Mouse (Mus musculus) CH12.LX (cell line): Measurements from ENCODE around the gene Sae1. TPM values are rescaled to one million over a fixed set of nuclear protein-coding genes. Genes with fewer than 3 reads are reported as not detected.

Experiments
- DNase-seq: peaks from one replicate; pipeline ENCODE4 v3.0.0-alpha.2; 2013; ENCODE audit errors: extremely low read depth
- H3K27ac ChIP-seq: 2 replicates; pipeline ENCODE4 v1.5.1; 2012; ENCODE audit warnings: low read depth, mild to moderate bottlenecking, control low read depth, moderate library complexity; ENCODE audit not compliant: insufficient read depth
- H3K27me3 ChIP-seq: replicated peaks from 2 replicates; pipeline ENCODE3; 2012; ENCODE audit warnings: inconsistent platforms
- H3K36me3 ChIP-seq, 2 experiments: replicated peaks in 1 of 2; 2 replicates each; pipeline versions ENCODE3 to v1.6.1; 2012; ENCODE audit warnings: inconsistent platforms in 1 of 2, low read length in 1 of 2, mild to moderate bottlenecking in 1 of 2, mixed read lengths in 1 of 2, moderate library complexity in 1 of 2; ENCODE audit not compliant: control insufficient read depth in 1 of 2, insufficient read depth in 1 of 2
- H3K4me1 ChIP-seq, 2 experiments: 2 replicates each; pipeline ENCODE4 v1.6.1; 2012; ENCODE audit warnings: inconsistent platforms in 1 of 2, moderate library complexity in 1 of 2; ENCODE audit not compliant: insufficient read depth in 2 of 2, control insufficient read depth in 1 of 2
- H3K4me2 ChIP-seq: 2 replicates; pipeline ENCODE4 v1.6.1; 2012; ENCODE audit warnings: low read depth, mild to moderate bottlenecking, control low read depth; ENCODE audit not compliant: poor library complexity, insufficient read depth, severe bottlenecking
- H3K4me3 ChIP-seq, 3 experiments: fragments of 150-350 bp in 1 of 3; sonication (generic) in 1 of 3; replicated peaks in 1 of 3; 2 replicates each; pipeline versions ENCODE3 to v1.5.1; 2011 to 2012; ENCODE audit warnings: low read depth in 2 of 3, low read length in 2 of 3, mild to moderate bottlenecking in 2 of 3, moderate library complexity in 2 of 3, control low read depth in 1 of 3, improper control_type of control experiment in 1 of 3, inconsistent platforms in 1 of 3, mixed read lengths in 1 of 3; ENCODE audit not compliant: poor library complexity in 1 of 3
- H3K79me2 ChIP-seq: replicated peaks from 2 replicates; pipeline ENCODE4 v1.6.1; 2012; ENCODE audit warnings: mild to moderate bottlenecking, moderate library complexity; ENCODE audit not compliant: control insufficient read depth, poor library complexity, insufficient read depth, severe bottlenecking; ENCODE audit errors: extremely low read depth
- H3K9ac ChIP-seq: 2 replicates; pipeline ENCODE4 v1.6.1; 2012; ENCODE audit warnings: low read depth, mild to moderate bottlenecking, control low read depth, moderate library complexity; ENCODE audit not compliant: insufficient read depth
- H3K9me3 ChIP-seq: replicated peaks from 2 replicates; pipeline ENCODE3; 2012; ENCODE audit warnings: low read length, inconsistent platforms, mixed read lengths
- CTCF ChIP-seq, 2 experiments: IDR thresholded peaks in 1 of 2; conservative IDR thresholded peaks in 1 of 2; 2 replicates each; pipeline ENCODE4 v1.5.1; 2011 to 2012; ENCODE audit warnings: low read depth in 2 of 2, low read length in 2 of 2, improper control_type of control experiment in 1 of 2, inconsistent platforms in 1 of 2, mild to moderate bottlenecking in 1 of 2, moderate library complexity in 1 of 2
- EP300 ChIP-seq: IDR thresholded peaks from 2 replicates; pipeline ENCODE4 v1.6.1; 2011; ENCODE audit warnings: low read length, improper control_type of control experiment
- GABPA ChIP-seq: IDR thresholded peaks from 2 replicates; pipeline ENCODE4 v1.6.1; 2012; ENCODE audit warnings: low read depth, low read length, improper control_type of control experiment, inconsistent platforms; ENCODE audit not compliant: insufficient replicate concordance
- JUN ChIP-seq: IDR thresholded peaks from 2 replicates; pipeline ENCODE4 v1.6.1; 2011; ENCODE audit warnings: low read depth, mild to moderate bottlenecking, low read length, improper control_type of control experiment, moderate library complexity; ENCODE audit not compliant: insufficient read depth
- KAT2A ChIP-seq: IDR thresholded peaks from 2 replicates; pipeline ENCODE4 v1.6.1; 2012; ENCODE audit warnings: low read length, improper control_type of control experiment, inconsistent platforms; ENCODE audit not compliant: insufficient replicate concordance
- MEF2A ChIP-seq: IDR thresholded peaks from 2 replicates; pipeline ENCODE4 v1.6.1; 2014; ENCODE audit warnings: low read depth, mild to moderate bottlenecking, inconsistent platforms, low read length, improper control_type of control experiment, borderline replicate concordance
- RAD21 ChIP-seq: IDR thresholded peaks from 2 replicates; pipeline ENCODE4 v1.6.1; 2011; ENCODE audit warnings: low read depth, mild to moderate bottlenecking, low read length, improper control_type of control experiment, moderate library complexity
- SIN3A ChIP-seq: IDR thresholded peaks from 2 replicates; pipeline ENCODE4 v1.6.1; 2012; ENCODE audit warnings: low read length, improper control_type of control experiment, inconsistent platforms
- SMC3 ChIP-seq: IDR thresholded peaks from 2 replicates; pipeline ENCODE4 v1.6.1; 2011; ENCODE audit warnings: low read depth, low read length, improper control_type of control experiment
- TBP ChIP-seq: conservative IDR thresholded peaks from 2 replicates; pipeline ENCODE4 v1.6.1; 2011; ENCODE audit warnings: low read depth, low read length, improper control_type of control experiment
- UBTF ChIP-seq: IDR thresholded peaks from 2 replicates; pipeline ENCODE4 v1.6.1; 2012; ENCODE audit warnings: low read depth, mild to moderate bottlenecking, inconsistent platforms, low read length, improper control_type of control experiment, moderate library complexity
- dilution Hi-C: fragments of 300-500 bp; cut with MboI; formaldehyde crosslinking; loops from 2 replicates; pipeline ENCODE4 v1.14.3; 2020; ENCODE audit warnings: low sequenced_read_pairs; ENCODE audit not compliant: extremely low pct_unique_long_range_greater_than_20kb, extremely low pct_ligation_motif_present
- in situ Hi-C: fragments of 300-500 bp; cut with MboI; formaldehyde crosslinking; loops from 3 replicates; pipeline ENCODE4 v1.14.3; 2019; ENCODE audit warnings: low sequenced_read_pairs, low pct_ligation_motif_present, low pct_unique_long_range_greater_than_20kb, mixed read lengths
- polyA plus RNA-seq: library from polyadenylated mRNA; unstranded; fragments of >175 nt; gene quantifications from 2 replicates; pipeline ENCODE4 v1.2.1, GENCODE M21; 2012; ENCODE audit warnings: low read depth; ENCODE audit not compliant: insufficient read length
- total RNA-seq, 2 experiments: library from RNA; depleted of rRNA; stranded (reverse); fragments of 300-350 nt in 1 of 2; fragments of >200 nt in 1 of 2; gene quantifications; 2 replicates each; pipeline ENCODE4 v1.2.3; 2012 to 2014

The Sae1 gene
- total and polyA plus RNA-seq, 3 experiments: 146 to 271 (median 160) TPM

GRCm38 (mm10) chr7:16373719-16374118 is 13.9 kb downstream of the Sae1 start:
- in situ Hi-C loops (no loop called here), dilution Hi-C loops (no loop called here)
- no peaks in the 10 kb centered on the region for H3K27me3 ChIP-seq
- H3K9me3 ChIP-seq: no peaks in the 10 kb centered on the region
- peaks cover 69 to 88% of the 10 kb centered on the region in 2 experiments for H3K36me3 ChIP-seq
- TF ChIP-seq JUN: no peak
- TF ChIP-seq CTCF (conservative IDR thresholded peaks at IDR 0.05 in 1 of 2, IDR thresholded peaks at IDR 0.05 in 1 of 2; ENCODE audit: low read depth in 2 of 2, low read length in 2 of 2): peak in 1 of 2 experiments; percentile 70; a peak in 2 of 4 replicates
- 0 out of 2 replicates have a peak, but pooled peaks have one; percentile 25 for TF ChIP-seq MEF2A
- TF ChIP-seq RAD21: peak; percentile 70
- peak; percentile 55 for TF ChIP-seq SMC3
- TF ChIP-seq, all 38 proteins: peak for 4
- Histone ChIP-seq H3K79me2 (peaks cover 75% of the 10 kb centered on the region), H3K27ac (no peak overlapping the region), H3K9ac (no peak overlapping the region), H3K4me2 (no peak overlapping the region), H3K4me3 (no peak overlapping the region), H3K4me1 (no peaks in the 10 kb centered on the region)
- DNase-seq: no peak

GRCm38 (mm10) chr7:16370596-16370995 is 17.0 kb downstream of the Sae1 start:
- no peak for DNase-seq
- Histone ChIP-seq H3K27ac (no peak overlapping the region), H3K4me3 (no peak overlapping the region), H3K36me3 (peaks cover 72 to 88% of the 10 kb centered on the region in 2 experiments), H3K9ac (no peak overlapping the region), H3K9me3 (no peaks in the 10 kb centered on the region), H3K4me2 (no peak overlapping the region), H3K27me3 (no peaks in the 10 kb centered on the region), H3K79me2 (peaks cover 61% of the 10 kb centered on the region), H3K4me1 (peaks cover 0 to 22% of the 10 kb centered on the region in 2 experiments; a peak in 2 of 4 replicates)
- TF ChIP-seq RAD21 (no peak), SIN3A (no peak), EP300 (no peak), KAT2A (no peak), UBTF (no peak)
- in situ Hi-C loops (no loop called here), dilution Hi-C loops (no loop called here)

- no peak for DNase-seq
- Histone ChIP-seq H3K9me3 (no peaks in the 10 kb centered on the region), H3K4me1 (peaks cover 0 to 40% of the 10 kb centered on the region in 2 experiments; a peak in 2 of 4 replicates), H3K4me2 (no peak overlapping the region), H3K36me3 (peaks cover 72 to 90% of the 10 kb centered on the region in 2 experiments), H3K79me2 (peaks cover 44% of the 10 kb centered on the region), H3K27me3 (no peaks in the 10 kb centered on the region), H3K27ac (no peak overlapping the region), H3K4me3 (no peak overlapping the region), H3K9ac (no peak overlapping the region)
- no peak for TF ChIP-seq GABPA
- no peak for TF ChIP-seq TBP
- TF ChIP-seq JUN: no peak
- in situ Hi-C loops: no loop called here
- dilution Hi-C loops: no loop called here
Observed at GRCm38 (mm10) chr7:16368835-16369234, 18.8 kb downstream of the Sae1 start.
